Mouse (Mus musculus) liver, embryonic 13.5 days (tissue): ENCODE results near the gene Msx2. TPM values are rescaled to one million over a fixed set of nuclear protein-coding genes. Genes with fewer than 3 reads are reported as not detected.

Experiments
- ATAC-seq: fragments of 200-750 bp; cut with Nextera tagmentation; 2 replicates; pipeline ENCODE4 v1.8.0; 2017; ENCODE audit warnings: low read depth, mild to moderate bottlenecking, moderate number of reproducible peaks, moderate library complexity
- DNase-seq: peaks from one replicate; pipeline ENCODE4 v3.0.0; 2022
- H3K27ac ChIP-seq: fragments of 300-500 bp; sonication (generic); 2 replicates; pipeline ENCODE4 v1.5.1; 2015; ENCODE audit warnings: moderate library complexity, mild to moderate bottlenecking, inconsistent platforms
- H3K27me3 ChIP-seq: fragments of 300-500 bp; sonication (generic); 2 replicates; pipeline ENCODE4 v1.6.1; 2015; ENCODE audit warnings: mild to moderate bottlenecking, inconsistent platforms
- H3K36me3 ChIP-seq: fragments of 300-500 bp; sonication (generic); 2 replicates; pipeline ENCODE4 v1.6.1; 2015; ENCODE audit warnings: mild to moderate bottlenecking, inconsistent platforms
- H3K4me1 ChIP-seq: fragments of 300-500 bp; sonication (generic); replicated peaks from 2 replicates; pipeline ENCODE4 v1.6.1; 2015; ENCODE audit warnings: inconsistent platforms
- H3K4me2 ChIP-seq: fragments of 300-500 bp; sonication (generic); 2 replicates; pipeline ENCODE4 v1.6.1; 2015; ENCODE audit warnings: inconsistent platforms, mild to moderate bottlenecking, moderate library complexity
- H3K4me3 ChIP-seq: fragments of 300-500 bp; sonication (generic); replicated peaks from 2 replicates; pipeline ENCODE4 v1.5.1; 2015; ENCODE audit warnings: mild to moderate bottlenecking, inconsistent platforms
- H3K9ac ChIP-seq: fragments of 300-500 bp; sonication (generic); 2 replicates; pipeline ENCODE4 v1.6.1; 2015; ENCODE audit warnings: mild to moderate bottlenecking, inconsistent platforms
- H3K9me3 ChIP-seq: fragments of 300-500 bp; sonication (generic); replicated peaks from 2 replicates; pipeline ENCODE4 v1.6.1; 2016; ENCODE audit warnings: inconsistent platforms
- WGBS: fragments of 180-500 bp; shearing (Covaris S2); methylation state at CpG from one replicate; pipeline ENCODE4 v1.1.7; 2015; ENCODE audit not compliant: insufficient replicate concordance; 5-methylcytosine and 5-hydroxymethylcytosine counted together
- polyA plus RNA-seq: library from polyadenylated mRNA; unstranded; fragments of >200 nt; fragmentation: Nextera tagmentation; extraction: Ambion mirVana; gene quantifications from 2 replicates; pipeline ENCODE4 v1.2.1, GENCODE M21; 2015

The Msx2 gene
- polyA plus RNA-seq: 0.06 TPM in 1 of 2 replicates, not detected in the other

DNA sequence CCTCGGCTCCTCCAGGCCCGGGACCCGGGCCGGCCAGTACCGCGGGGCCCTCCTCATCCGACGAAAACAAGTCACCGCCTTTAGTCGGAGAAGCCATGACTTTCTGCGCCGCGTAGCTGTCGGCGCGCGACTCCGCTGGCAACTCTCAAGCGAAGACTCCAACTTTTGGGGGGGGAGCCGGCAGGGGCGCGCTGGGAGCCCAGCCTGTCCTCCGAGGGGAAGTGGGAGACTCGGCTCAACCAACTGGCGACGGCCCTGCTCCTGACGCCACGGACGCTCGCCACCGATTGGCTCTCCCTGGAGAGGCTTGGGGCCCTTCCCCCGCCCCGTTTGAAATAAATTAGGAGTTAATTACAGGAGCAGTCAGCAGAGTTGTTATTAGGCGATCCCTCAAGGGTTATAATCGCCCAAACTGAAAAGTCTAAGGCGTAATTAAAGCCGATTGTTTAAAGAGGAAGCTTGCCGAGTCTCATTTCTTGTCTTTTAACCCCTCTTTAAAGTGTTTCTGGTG is at the start of gene Msx2:
Msx2 (minus strand) TSS at position 461 of the 511 bp plus-strand sequence.
- under 1% methylated on average over 38 of the region's 38 CpGs for WGBS
- Histone ChIP-seq H3K36me3 (no peaks in the 10 kb centered on the region), H3K4me1 (no peaks in the 10 kb centered on the region; the same call in 1 of the 2 replicates), H3K27me3 (peaks cover 98% of the 10 kb centered on the region), H3K4me2 (peak within 1 kb of the TSS; percentile 60), H3K9ac (no peak within 1 kb of the TSS), H3K27ac (no peak within 1 kb of the TSS), H3K9me3 (no peaks in the 10 kb centered on the region), H3K4me3 (peak within 1 kb of the TSS; percentile 50)
- DNase-seq: peak; percentile 3
- peak; percentile 54; the same call in 1 of the 2 replicates for ATAC-seq

GRCm38 (mm10) chr13:53521468-53521867 is 48.6 kb upstream of the Msx2 start:
- Histone ChIP-seq H3K4me1 (no peaks in the 10 kb centered on the region), H3K9ac (no peak overlapping the region), H3K36me3 (no peaks in the 10 kb centered on the region), H3K4me3 (no peak overlapping the region), H3K4me2 (no peak overlapping the region), H3K27me3 (no peaks in the 10 kb centered on the region), H3K27ac (no peak overlapping the region), H3K9me3 (no peaks in the 10 kb centered on the region)
- no peak for ATAC-seq
- WGBS: 55% methylated on average over 3 of the region's 3 CpGs
- DNase-seq: no peak

GRCm38 (mm10) chr13:53520343-53520937 is 47.6 kb upstream of the Msx2 start:
- no peaks in the 10 kb centered on the region for H3K9me3 ChIP-seq

DNA sequence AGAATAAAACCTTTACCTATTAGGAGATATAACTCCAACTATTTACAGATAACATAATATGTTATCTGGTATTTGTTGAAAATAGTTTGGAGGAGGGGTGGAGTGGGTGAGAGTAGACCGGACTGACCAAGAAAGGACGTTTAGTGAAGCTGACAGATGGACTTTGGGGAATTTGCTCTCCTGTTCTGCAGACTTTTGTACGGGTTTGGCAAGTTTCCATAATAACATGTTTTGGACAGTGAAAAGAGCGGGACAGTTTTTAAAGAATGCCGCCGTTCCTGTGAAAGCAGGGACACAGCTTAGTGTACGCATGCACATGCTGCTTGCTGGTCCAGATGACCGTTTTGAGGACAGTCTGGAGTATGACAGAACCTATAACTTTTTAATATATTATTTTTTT is 46.9 kb upstream of the Msx2 start:
- WGBS: 71% methylated on average over 8 of the region's 8 CpGs
- DNase-seq: no peak

More at GRCm38 (mm10) chr13:53520343-53520937, 47.6 kb upstream of the Msx2 start:
- Histone ChIP-seq H3K36me3 (no peaks in the 10 kb centered on the region), H3K4me3 (no peak overlapping the region), H3K4me1 (no peaks in the 10 kb centered on the region), H3K27ac (no peak overlapping the region), H3K27me3 (no peaks in the 10 kb centered on the region), H3K4me2 (no peak overlapping the region), H3K9ac (no peak overlapping the region)
- 51% methylated on average over 12 of the region's 12 CpGs for WGBS
- DNase-seq (no peak), ATAC-seq (no peak)

DNA sequence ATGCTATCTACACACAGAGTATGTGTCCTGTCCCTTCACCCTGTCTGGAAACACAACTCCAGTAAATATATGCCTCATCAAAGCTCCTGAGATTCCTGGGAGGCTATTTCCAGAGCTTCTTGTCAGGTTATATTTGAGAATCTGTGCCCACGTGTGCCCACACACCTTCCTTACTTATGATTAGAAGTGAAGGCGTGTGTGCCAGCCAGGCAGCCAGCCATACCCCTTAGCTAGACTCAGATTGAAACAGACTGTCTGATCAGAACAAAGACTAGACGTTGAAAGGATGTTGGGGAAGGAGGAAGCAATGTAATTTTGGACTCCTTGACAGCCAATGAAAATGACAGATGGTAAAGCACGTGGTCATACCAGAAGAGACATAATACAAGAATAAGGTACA is 45.4 kb upstream of the Msx2 start:
- ATAC-seq: no peak
- WGBS: 49% methylated on average over 4 of the region's 4 CpGs
- no peaks in the 10 kb centered on the region for H3K36me3 ChIP-seq

More for the DNA sequence above, 46.9 kb upstream of the Msx2 start:
- H3K9me3 ChIP-seq: no peaks in the 10 kb centered on the region
- ATAC-seq: no peak
- no peak overlapping the region for H3K9ac ChIP-seq
- H3K36me3 ChIP-seq: no peaks in the 10 kb centered on the region
- H3K4me3 ChIP-seq: no peak overlapping the region
- H3K27me3 ChIP-seq: no peaks in the 10 kb centered on the region
- H3K27ac ChIP-seq: no peak overlapping the region
- H3K4me1 ChIP-seq: no peaks in the 10 kb centered on the region
- H3K4me2 ChIP-seq: no peak overlapping the region

DNA sequence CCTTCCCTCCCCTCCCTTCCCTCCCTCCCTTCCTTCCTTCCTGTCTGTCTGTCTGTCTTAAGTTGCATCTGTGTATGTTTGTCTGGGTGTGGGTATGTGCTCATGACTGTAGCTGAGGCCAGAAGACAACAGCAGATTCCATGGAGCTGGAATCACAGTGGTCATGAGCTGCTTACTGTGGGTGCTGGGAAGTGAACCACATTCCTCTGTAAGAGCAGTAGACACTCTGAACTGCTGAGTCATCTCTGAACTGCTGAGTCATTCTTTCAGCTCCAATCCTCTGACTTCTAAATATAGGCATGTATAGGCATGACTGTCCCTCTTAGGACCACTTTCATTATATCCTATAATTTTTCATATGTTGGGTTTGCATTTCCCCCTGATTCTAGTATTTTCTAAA is 41.7 kb upstream of the Msx2 start:
- DNase-seq: peak; percentile 24
- H3K27me3 ChIP-seq: no peaks in the 10 kb centered on the region
- no peaks in the 10 kb centered on the region for H3K4me1 ChIP-seq

More for the DNA sequence above, 45.4 kb upstream of the Msx2 start:
- Histone ChIP-seq H3K27me3 (no peaks in the 10 kb centered on the region), H3K9me3 (no peaks in the 10 kb centered on the region), H3K27ac (no peak overlapping the region), H3K4me2 (no peak overlapping the region), H3K4me3 (no peak overlapping the region), H3K4me1 (no peaks in the 10 kb centered on the region), H3K9ac (no peak overlapping the region)
- DNase-seq: no peak

DNA sequence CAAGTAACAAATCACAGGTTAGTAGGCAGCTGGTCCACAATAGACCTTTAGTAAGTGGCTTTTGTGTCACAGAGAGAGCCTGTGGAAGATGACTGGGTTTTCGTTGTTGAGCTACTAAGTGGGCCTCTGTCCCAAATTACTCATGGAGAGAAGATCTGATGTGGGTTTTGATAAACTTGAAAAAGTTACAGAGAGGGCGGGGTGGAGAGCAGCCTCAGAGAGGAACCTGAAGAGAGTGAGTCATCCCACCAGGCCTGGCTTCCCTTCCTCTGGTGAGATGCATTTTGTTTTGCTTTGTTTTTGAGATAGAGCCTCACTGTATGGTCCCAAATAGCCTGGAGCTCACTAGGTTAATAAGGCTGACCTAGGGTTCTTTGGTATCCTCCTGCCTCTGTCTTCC is 38.5 kb upstream of the Msx2 start:
- no peaks in the 10 kb centered on the region for H3K27me3 ChIP-seq

More for the DNA sequence above, 41.7 kb upstream of the Msx2 start:
- Histone ChIP-seq H3K27ac (no peak overlapping the region), H3K36me3 (no peaks in the 10 kb centered on the region), H3K4me3 (no peak overlapping the region), H3K4me2 (no peak overlapping the region), H3K9ac (no peak overlapping the region), H3K9me3 (no peaks in the 10 kb centered on the region)
- peak; percentile 65; the same call in 1 of the 2 replicates for ATAC-seq

DNA sequence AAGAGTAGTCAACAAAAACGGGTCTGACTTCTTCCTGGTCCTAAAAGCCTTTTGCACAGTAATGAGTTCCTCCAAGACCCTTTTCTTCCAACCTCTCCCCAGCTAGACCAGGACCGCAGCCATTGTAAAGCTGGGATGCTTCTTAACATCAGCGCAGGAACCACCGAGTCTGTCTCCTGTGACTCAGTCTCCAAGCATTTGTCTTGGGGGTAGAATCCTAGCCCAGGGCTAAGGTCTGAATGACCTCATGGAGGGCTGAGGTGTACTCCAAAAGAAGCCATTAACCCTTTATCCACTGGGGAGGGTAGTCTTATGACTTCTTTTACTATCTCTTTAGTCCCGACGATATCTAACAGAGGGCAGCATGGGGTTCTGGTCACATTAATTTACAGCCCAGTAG is 29.5 kb upstream of the Msx2 start:
- no peaks in the 10 kb centered on the region for H3K9me3 ChIP-seq
- H3K36me3 ChIP-seq: no peaks in the 10 kb centered on the region
- H3K9ac ChIP-seq: no peak overlapping the region
- no peak overlapping the region for H3K4me2 ChIP-seq
- no peak overlapping the region for H3K4me3 ChIP-seq
- H3K27ac ChIP-seq: no peak overlapping the region
- no peaks in the 10 kb centered on the region for H3K4me1 ChIP-seq
- no peaks in the 10 kb centered on the region for H3K27me3 ChIP-seq
- WGBS: 41% methylated on average over 6 of the region's 6 CpGs
- ATAC-seq: no peak
- no peak for DNase-seq

More for the DNA sequence above, 38.5 kb upstream of the Msx2 start:
- Histone ChIP-seq H3K27ac (no peak overlapping the region), H3K9me3 (no peaks in the 10 kb centered on the region), H3K36me3 (no peaks in the 10 kb centered on the region), H3K4me2 (no peak overlapping the region), H3K9ac (no peak overlapping the region), H3K4me1 (no peaks in the 10 kb centered on the region), H3K4me3 (no peak overlapping the region)
- no peak for DNase-seq
- ATAC-seq: no peak
- WGBS: 24% methylated on average over 2 of the region's 2 CpGs

- Histone ChIP-seq H3K27me3 (no peaks in the 10 kb centered on the region), H3K4me3 (no peak overlapping the region), H3K36me3 (no peaks in the 10 kb centered on the region), H3K9ac (no peak overlapping the region), H3K4me2 (no peak overlapping the region), H3K27ac (no peak overlapping the region), H3K9me3 (no peaks in the 10 kb centered on the region), H3K4me1 (no peaks in the 10 kb centered on the region)
- DNase-seq (no peak), ATAC-seq (no peak)
- WGBS: 24% methylated on average over 10 of the region's 10 CpGs
Observed at GRCm38 (mm10) chr13:53501561-53502253, 28.8 kb upstream of the Msx2 start.

DNA sequence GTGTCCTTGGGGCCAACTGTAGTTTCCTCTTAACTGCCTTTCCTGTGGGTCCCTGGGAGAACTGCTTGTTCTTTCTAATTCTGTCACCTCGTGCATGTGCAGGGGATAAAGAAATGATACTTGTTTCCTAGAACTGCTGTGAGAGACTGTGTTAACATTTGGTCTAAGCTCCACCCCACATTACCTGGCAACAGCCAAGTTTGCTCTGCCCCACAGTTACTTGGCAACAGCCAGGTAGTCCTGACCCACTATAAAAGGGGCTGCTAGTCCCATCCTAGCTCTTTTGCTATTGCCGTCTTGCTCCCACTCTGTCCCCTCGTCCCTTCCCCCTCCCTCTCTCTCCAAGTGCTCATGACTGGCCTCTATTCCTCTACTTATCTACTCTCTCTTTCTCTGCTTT is 28.2 kb upstream of the Msx2 start:
- Histone ChIP-seq H3K4me2 (no peak overlapping the region), H3K4me1 (no peaks in the 10 kb centered on the region), H3K9ac (no peak overlapping the region), H3K27ac (no peak overlapping the region), H3K36me3 (no peaks in the 10 kb centered on the region), H3K27me3 (no peaks in the 10 kb centered on the region), H3K9me3 (no peaks in the 10 kb centered on the region), H3K4me3 (no peak overlapping the region)
- DNase-seq (no peak), ATAC-seq (no peak)
- WGBS: 43% methylated on average over 3 of the region's 3 CpGs

- no peak for DNase-seq
- H3K27me3 ChIP-seq: no peaks in the 10 kb centered on the region; the same call in 1 of the 2 replicates
- no peak for ATAC-seq
- no peaks in the 10 kb centered on the region for H3K36me3 ChIP-seq
- 51% methylated on average over 4 of the region's 4 CpGs for WGBS
- no peak overlapping the region for H3K9ac ChIP-seq
- no peaks in the 10 kb centered on the region for H3K4me1 ChIP-seq
- H3K4me2 ChIP-seq: no peak overlapping the region
- no peak overlapping the region for H3K27ac ChIP-seq
- H3K4me3 ChIP-seq: no peak overlapping the region
- no peaks in the 10 kb centered on the region for H3K9me3 ChIP-seq
Observed at GRCm38 (mm10) chr13:53486512-53486911, 13.6 kb upstream of the Msx2 start.
